Mouse (Mus musculus): Measurements from ENCODE around the gene Mat2b. TPM values are rescaled to one million over a fixed set of nuclear protein-coding genes. Genes with fewer than 3 reads are reported as not detected.

Gene Mat2b
- 175 and 178 TPM in 2 replicates for polyA plus RNA-seq (2012; rRNA removed)

DNA sequence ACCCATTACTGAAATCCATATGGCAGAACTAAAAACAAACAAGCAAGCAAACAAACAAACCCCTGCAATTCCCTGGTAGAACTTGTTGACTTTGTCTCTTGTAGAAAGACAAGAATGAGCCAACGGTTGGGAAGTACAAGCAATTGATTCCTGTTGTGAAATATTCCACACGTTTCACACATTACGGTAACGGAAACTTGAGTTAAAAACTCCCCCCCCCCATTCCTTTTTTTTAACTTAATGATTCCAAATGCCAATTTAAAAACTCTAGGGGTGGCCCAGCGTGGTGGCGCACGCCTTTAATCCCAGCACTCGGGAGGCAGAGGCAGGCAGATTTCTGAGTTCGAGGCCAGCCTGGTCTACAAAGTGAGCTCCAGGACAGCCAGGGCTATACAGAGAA is at the start of gene Mat2b:
Mat2b (minus strand) TSS at position 101 of the 400 bp plus-strand sequence.
- TF ChIP-seq CTCF (IDR thresholded peaks at IDR 0.05; ENCODE audit: extremely low read depth, insufficient read depth, low read length) = no peak
- TF ChIP-seq POLR2A (IDR thresholded peaks at IDR 0.05; ENCODE audit: extremely low read depth, insufficient read depth, low read length) = no peak
- peak within 1 kb of the TSS; percentile 88 for H3K27ac ChIP-seq (ENCODE audit: insufficient read depth, low read length)
- H3K4me3 ChIP-seq (ENCODE audit: insufficient read depth, low read length) = peak within 1 kb of the TSS; percentile 80
- H3K4me1 ChIP-seq (ENCODE audit: control insufficient read depth, insufficient read depth, low read length) = peaks cover 2% of the 10 kb centered on the region; the same call in 1 of the 2 replicates

GRCm38 (mm10) chr11:40744348-40744747 is 49.3 kb upstream of the Mat2b start:
- no peak overlapping the region for H3K4me3 ChIP-seq (ENCODE audit: insufficient read depth, low read length)
- TF ChIP-seq POLR2A (IDR thresholded peaks at IDR 0.05; ENCODE audit: extremely low read depth, insufficient read depth, low read length) (no peak), CTCF (IDR thresholded peaks at IDR 0.05; ENCODE audit: extremely low read depth, insufficient read depth, low read length) (no peak)
- no peak overlapping the region for H3K27ac ChIP-seq (ENCODE audit: insufficient read depth, low read length)
- H3K4me1 ChIP-seq (ENCODE audit: control insufficient read depth, insufficient read depth, low read length) = no peaks in the 10 kb centered on the region

DNA sequence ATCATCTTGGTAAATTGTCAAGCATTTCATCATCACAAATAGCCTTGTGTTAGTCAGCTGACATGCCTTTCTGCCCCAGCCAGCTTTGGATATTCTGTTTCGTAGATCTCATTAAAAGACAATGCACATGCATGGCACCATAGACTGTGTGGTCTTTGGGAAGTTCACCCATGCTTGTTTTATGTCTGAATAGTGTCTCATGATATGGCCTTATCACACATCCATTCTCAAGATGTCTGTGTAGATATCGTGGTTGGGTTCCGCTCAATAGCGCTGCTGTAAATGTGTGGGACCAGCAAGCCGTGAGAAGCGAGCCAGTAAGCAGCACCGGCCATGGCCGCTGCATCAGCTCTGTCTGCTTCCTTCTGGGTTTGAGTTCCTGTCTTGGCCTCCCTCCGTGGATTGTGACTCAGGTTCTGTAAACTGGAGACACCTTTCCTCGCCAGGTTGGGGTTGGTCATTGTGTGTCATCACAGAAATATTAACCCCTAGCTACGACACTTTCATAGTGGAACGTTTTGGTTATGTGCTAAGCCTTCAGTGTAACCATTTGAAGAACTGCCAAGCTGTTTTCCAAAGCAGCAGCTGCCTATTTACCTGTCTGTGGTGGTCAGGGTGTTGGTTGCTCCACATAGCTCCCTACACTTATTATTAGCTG is 46.7 kb upstream of the Mat2b start:
- Histone ChIP-seq H3K4me1 (ENCODE audit: control insufficient read depth, insufficient read depth, low read length) (no peaks in the 10 kb centered on the region), H3K27ac (ENCODE audit: insufficient read depth, low read length) (no peak overlapping the region), H3K4me3 (ENCODE audit: insufficient read depth, low read length) (no peak overlapping the region)
- no peak for TF ChIP-seq CTCF (IDR thresholded peaks at IDR 0.05; ENCODE audit: extremely low read depth, insufficient read depth, low read length)
- TF ChIP-seq POLR2A (IDR thresholded peaks at IDR 0.05; ENCODE audit: extremely low read depth, insufficient read depth, low read length) = no peak

DNA sequence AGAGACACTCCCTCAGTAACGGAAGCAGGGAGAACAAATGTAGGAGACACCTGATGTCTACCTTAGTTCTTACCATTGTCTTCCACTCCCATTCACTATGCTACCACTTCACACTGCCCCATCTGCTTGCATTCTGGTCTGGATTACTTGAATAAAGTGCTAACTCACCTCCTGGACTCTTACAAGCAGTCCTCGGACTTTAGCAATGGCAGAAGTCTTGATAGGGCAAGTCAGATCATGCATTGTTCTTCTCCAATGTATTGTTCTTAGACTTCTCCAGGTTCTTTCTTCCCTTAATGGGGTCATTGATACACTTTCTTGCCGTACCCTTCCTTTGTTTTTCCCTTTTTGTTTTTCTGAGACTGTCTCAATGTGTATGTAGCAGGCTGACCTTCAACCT is 42.4 kb upstream of the Mat2b start:
- H3K4me1 ChIP-seq (ENCODE audit: control insufficient read depth, insufficient read depth, low read length) = no peaks in the 10 kb centered on the region; the same call in none of the 2 replicates
- H3K4me3 ChIP-seq (ENCODE audit: insufficient read depth, low read length) = no peak overlapping the region
- no peak overlapping the region for H3K27ac ChIP-seq (ENCODE audit: insufficient read depth, low read length)
- TF ChIP-seq POLR2A (IDR thresholded peaks at IDR 0.05; ENCODE audit: extremely low read depth, insufficient read depth, low read length) = no peak

DNA sequence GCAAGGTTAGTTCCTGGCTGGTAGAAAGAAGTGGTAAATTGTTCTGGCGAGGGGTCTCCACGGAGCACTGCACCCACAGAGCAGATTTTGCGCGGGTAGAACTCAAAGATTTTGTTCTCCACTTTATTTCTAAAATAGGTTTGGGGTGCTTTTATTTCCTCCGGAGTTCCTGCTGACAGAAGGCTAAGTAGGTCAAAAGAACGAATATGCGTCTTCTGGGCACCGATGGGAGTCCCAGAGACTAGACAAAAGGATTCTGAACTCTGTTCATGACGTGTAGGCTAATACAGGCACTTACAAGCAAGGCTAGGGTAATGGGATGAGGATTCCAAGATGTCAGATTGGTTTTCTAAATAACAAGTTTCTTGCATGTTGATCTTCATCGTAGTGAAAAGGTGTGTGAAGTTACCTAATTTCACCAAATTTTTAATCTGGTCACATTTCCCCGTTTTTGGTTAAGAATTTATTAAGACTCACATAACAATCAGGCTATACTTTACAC is 39.3 kb upstream of the Mat2b start:
- H3K27ac ChIP-seq (ENCODE audit: insufficient read depth, low read length) = 0 out of 2 replicates have a peak overlapping the region, but pooled peaks have one; percentile 2

GRCm38 (mm10) chr11:40733339-40734174 is 38.6 kb upstream of the Mat2b start, which contains the start of the genes Hmmr and Nudcd2:
TSS of gene Hmmr (minus strand) at chr11:40733422.
TSS of gene Nudcd2 (plus strand) at chr11:40733667.
- no peak for TF ChIP-seq CTCF (IDR thresholded peaks at IDR 0.05; ENCODE audit: extremely low read depth, insufficient read depth, low read length)
- TF ChIP-seq POLR2A (IDR thresholded peaks at IDR 0.05; ENCODE audit: extremely low read depth, insufficient read depth, low read length) = peak; percentile 43; the same call in 1 of the 2 replicates
- Histone ChIP-seq H3K4me1 (ENCODE audit: control insufficient read depth, insufficient read depth, low read length) (no peaks in the 10 kb centered on the region; the same call in none of the 2 replicates), H3K4me3 (ENCODE audit: insufficient read depth, low read length) (peak within 1 kb of the TSS; percentile 66), H3K27ac (ENCODE audit: insufficient read depth, low read length) (0 out of 2 replicates have a peak within 1 kb of the TSS, but pooled peaks have one; percentile 2)

More for the DNA sequence above, 39.3 kb upstream of the Mat2b start:
- TF ChIP-seq CTCF (IDR thresholded peaks at IDR 0.05; ENCODE audit: extremely low read depth, insufficient read depth, low read length) (no peak), POLR2A (IDR thresholded peaks at IDR 0.05; ENCODE audit: extremely low read depth, insufficient read depth, low read length) (no peak)
- Histone ChIP-seq H3K4me1 (ENCODE audit: control insufficient read depth, insufficient read depth, low read length) (no peaks in the 10 kb centered on the region; the same call in none of the 2 replicates), H3K4me3 (ENCODE audit: insufficient read depth, low read length) (peak overlapping the region; percentile 66)

GRCm38 (mm10) chr11:40732997-40733338 is 38.0 kb upstream of the Mat2b start:
- Histone ChIP-seq H3K4me3 (ENCODE audit: insufficient read depth, low read length) (no peak overlapping the region; the same call in 1 of the 2 replicates), H3K27ac (ENCODE audit: insufficient read depth, low read length) (no peak overlapping the region), H3K4me1 (ENCODE audit: control insufficient read depth, insufficient read depth, low read length) (no peaks in the 10 kb centered on the region; the same call in none of the 2 replicates)
- TF ChIP-seq POLR2A (IDR thresholded peaks at IDR 0.05; ENCODE audit: extremely low read depth, insufficient read depth, low read length) (no peak), CTCF (IDR thresholded peaks at IDR 0.05; ENCODE audit: extremely low read depth, insufficient read depth, low read length) (no peak)

GRCm38 (mm10) chr11:40718324-40718723 is 23.3 kb upstream of the Mat2b start:
- H3K27ac ChIP-seq (ENCODE audit: insufficient read depth, low read length) = no peak overlapping the region
- no peak overlapping the region for H3K4me3 ChIP-seq (ENCODE audit: insufficient read depth, low read length)
- no peaks in the 10 kb centered on the region; the same call in 1 of the 2 replicates for H3K4me1 ChIP-seq (ENCODE audit: control insufficient read depth, insufficient read depth, low read length)
- TF ChIP-seq POLR2A (IDR thresholded peaks at IDR 0.05; ENCODE audit: extremely low read depth, insufficient read depth, low read length) = no peak
- TF ChIP-seq CTCF (IDR thresholded peaks at IDR 0.05; ENCODE audit: extremely low read depth, insufficient read depth, low read length) = no peak

GRCm38 (mm10) chr11:40715524-40715923 is 20.5 kb upstream of the Mat2b start:
- Histone ChIP-seq H3K27ac (ENCODE audit: insufficient read depth, low read length) (no peak overlapping the region), H3K4me1 (ENCODE audit: control insufficient read depth, insufficient read depth, low read length) (no peaks in the 10 kb centered on the region; the same call in 1 of the 2 replicates), H3K4me3 (ENCODE audit: insufficient read depth, low read length) (no peak overlapping the region)
- TF ChIP-seq POLR2A (IDR thresholded peaks at IDR 0.05; ENCODE audit: extremely low read depth, insufficient read depth, low read length) = no peak
- no peak for TF ChIP-seq CTCF (IDR thresholded peaks at IDR 0.05; ENCODE audit: extremely low read depth, insufficient read depth, low read length)

Data from cortical plate, adult 2 months (tissue).